Mouse (Mus musculus) megakaryocyte, adult 5-6 weeks (primary cell): ENCODE data around the gene Cog8. TPM values are rescaled to one million over a fixed set of nuclear protein-coding genes. Genes with fewer than 3 reads are reported as not detected.
A peak's percentile ranks its signal among the peaks of the same experiment; 100 is the strongest.

Source experiments
- ATAC-seq: 2 replicates; pipeline ENCODE4 v1.8.0; 2016; ENCODE audit warnings: mild to moderate bottlenecking, inconsistent platforms; ENCODE audit not compliant: poor library complexity, severe bottlenecking
- total RNA-seq, 2 experiments: library from RNA; stranded (forward) in 1 of 2; stranded (reverse) in 1 of 2; fragments of 153-499, 151-499 nt in 1 of 2; fragments of 221-1000, 200-1000 nt in 1 of 2; gene quantifications; 2 replicates each; pipeline versions ENCODE4 v1.2.3 to v1.2.4; 2015 to 2017

Gene Cog8
- 14.7 and 16.8 TPM in 2 replicates for total RNA-seq (2015)
- total RNA-seq (2017), result 17.7 and 24.3 TPM in 2 replicates

DNA sequence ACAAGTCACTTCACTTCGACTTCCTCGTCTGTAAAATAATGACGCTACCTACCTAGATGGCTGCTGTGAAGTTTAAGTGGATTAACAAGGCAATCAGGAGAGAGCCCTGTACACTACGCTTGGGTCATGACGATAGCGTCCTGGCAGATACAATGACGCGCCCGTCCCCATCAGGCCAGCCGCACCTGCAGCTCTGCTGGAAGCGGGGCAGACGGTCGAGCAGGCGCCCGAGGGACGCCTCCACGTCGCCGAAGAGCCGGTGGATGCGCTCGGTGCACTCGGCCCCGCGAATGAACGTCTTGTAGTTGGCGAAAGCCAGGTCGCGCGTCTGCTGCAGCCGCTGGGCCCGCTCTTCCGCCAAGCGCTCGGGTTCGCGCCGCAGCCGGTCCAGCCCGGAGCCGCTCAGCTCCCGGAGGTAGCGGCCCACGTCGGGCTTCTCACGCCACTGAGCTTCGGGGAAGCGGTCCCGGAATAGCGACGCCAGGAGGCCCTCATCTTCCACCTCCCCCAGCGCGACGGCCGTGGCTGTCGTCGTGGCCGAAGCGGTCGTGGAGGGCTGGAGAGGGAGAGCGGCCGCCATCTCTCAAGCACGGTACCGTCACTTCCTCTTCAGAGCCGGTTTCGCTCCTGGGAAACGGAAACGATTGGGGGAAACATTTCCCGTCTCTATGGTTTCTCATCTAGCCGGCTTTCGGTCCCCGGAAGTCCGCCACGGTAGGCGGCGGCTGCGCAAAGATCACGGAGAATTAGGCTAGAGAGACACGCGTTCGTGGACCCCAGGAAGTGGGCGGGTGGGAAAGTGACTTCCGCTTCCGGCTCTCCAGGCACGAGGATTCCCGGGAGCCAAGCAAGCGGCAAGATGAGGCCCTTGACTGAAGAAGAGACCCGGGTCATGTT, at the start of gene Cog8, which contains the start of gene Nip7:
Cog8 (minus strand) TSS at position 614 of the 897 bp plus-strand sequence.
Nip7 (plus strand) TSS at position 802 of the 897 bp plus-strand sequence.
- peak; percentile 95 for ATAC-seq

DNA sequence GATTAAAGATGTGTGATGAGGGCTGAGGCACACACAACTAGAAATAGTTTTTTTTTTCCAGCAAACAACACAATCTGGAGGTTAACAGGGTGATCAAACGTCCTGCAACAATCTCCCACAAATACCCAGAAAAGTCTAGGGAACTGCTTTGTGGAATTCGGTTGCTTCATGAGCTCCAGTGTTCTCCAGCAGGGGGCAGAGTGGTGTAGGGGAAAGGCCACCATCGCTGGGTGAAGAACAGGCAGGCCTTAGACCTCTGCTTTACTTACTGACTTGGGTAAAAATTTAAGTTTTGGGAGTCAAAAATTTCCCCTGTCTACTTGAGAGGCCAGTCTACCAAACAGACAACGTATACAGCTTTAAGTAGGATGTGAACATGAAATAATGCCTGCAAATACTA, 48.1 kb upstream of the Cog8 start:
- peak; percentile 86 for ATAC-seq

DNA sequence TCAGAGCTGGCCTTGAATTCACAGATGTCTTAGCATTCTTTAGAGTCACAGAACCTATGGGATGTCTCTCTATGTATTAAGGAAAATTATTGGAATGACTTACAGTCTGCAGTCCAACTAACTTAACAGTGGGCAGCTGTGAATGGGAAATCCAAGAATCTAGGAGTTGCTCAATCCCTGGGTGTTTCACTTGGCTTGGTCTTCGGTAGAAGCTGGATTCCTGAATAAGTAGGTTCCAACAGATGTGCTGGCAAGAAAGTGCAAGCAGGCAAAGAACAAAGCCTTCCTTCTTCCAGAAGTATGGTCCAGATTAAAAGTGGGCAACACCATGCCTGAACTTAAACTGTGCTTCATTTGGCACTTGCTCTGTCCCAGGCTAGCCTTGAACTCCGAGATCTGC, 44.1 kb upstream of the Cog8 start:
- ATAC-seq, result no peak

DNA sequence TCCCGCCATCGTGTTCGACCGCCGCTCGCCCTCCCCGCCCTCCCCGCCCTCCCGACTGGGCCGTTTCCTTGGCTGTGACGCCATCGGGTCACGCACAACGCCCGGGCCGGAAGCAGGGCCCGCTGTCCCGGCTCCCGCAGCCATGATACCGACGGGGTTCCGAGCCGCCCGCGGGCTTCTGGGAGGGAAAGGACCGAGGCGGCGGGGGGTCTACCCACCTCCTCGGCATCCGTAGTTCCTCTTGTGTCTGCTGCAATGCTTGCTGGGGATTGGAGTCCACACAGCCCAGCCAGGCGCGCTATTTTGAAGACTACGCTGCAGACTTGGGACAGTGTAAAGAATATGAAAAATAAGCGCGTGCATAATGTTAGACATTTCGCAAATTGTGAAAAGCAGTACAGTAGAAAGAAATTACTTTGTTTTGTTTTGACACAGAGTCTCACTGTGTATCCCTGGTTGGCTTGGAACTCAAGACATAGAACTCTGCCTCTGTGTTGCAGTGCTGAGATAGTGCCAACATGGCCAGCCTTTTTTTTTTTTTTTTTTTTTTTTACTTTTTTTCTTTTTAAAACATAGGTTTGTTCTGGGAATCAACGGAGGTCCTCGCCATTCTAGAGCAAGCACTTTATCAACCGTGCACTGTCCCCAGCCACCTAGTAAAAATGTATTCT, 40.0 kb upstream of the Cog8 start, which contains the start of gene Terf2:
Terf2 (minus strand) TSS at position 182 of the 671 bp plus-strand sequence.
- peak; percentile 96 for ATAC-seq

DNA sequence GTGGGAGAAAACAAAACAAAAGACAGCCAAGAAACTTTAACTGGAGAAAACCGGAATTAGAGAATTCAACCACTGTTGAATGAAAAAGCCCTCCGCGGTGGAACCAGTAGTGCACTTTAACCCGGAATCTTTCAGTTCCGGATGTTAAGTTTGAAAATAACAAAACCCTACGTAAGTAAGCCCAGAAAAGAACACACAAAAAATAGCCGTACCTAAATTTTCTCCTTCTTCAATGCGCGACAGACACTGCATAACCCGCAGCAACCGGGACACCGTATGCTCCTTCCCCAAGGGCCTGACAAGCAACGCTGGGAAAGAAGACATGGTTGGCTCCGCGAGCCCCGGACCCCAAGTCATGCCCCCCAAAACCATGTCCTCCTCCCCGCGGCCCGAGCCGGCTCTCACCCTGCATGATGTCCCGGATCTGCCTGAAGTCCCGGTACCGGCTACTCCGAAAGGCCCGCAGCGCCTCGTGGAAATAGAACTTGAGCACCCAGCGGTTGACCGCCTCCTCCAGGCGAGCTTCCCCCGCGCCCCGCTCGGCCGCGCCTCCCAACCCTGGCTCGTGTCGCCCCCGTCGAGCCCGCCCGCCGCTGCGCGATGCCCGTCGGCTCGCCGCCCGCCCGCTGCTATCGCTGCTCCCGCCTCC, 39.4 kb upstream of the Cog8 start:
- ATAC-seq, result peak; percentile 10

DNA sequence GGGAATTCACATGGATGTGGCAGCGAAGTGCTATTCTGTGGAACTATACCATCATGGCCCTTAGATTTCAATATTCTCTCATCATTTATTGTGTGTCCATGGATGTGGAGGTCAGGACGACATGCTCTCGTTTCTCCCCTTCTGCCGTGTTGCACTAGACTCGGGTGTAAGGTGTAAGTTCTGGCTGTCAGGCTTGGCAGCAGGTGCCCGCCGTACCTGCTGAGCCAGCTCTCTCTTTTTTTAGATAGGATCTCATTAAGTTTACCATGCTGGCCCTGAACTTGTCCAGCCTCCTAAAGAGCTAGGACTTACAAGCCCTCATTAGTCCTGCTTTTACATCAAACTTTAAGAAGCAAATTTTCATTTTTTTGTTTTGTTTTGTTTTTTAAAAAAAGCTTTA, 34.0 kb upstream of the Cog8 start:
- ATAC-seq, result no peak

DNA sequence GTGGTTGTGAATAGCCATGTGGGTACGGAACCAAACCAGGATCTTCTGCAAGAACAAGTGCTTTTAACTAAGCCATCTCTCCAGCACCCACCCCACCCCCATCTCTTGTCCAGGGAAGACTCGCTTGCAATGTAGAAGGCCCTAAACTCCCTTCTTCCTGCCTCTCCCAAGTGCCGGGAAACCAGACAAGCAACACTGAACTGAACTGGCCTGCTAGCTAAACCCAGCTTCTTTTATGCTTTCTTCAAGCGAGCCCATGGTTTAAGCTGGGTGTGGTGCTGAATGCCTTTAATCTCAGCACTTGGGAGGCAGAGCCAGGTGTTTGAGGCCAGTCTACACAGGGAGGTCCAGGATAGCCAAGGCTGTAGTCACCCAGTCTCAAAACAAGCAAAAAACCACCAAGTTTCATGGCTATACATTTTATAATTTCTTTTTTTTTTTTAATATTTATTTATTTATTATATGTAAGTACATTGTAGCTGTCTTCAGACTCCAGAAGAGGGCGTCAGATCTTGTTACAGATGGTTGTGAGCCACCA, 32.1 kb upstream of the Cog8 start:
- ATAC-seq, result no peak

DNA sequence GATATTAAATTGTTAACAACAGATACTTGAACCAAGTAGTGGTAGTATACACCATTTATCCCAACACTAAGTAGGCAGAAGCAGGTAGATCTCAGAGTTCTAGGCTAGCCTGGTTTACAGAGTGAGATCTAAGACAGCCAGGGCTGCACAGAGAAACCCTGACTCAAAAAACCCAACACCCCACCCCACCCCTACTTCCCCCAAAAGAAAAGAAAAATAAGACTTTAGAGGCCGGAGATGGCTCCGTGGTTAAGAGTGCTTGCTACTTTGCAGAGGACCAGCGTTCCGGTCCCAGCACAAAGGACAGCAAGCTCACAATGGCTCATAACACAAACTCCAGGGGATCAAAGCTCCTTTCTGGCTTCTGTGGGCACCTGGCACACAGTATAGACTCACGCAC, 29.5 kb upstream of the Cog8 start:
- no peak for ATAC-seq

DNA sequence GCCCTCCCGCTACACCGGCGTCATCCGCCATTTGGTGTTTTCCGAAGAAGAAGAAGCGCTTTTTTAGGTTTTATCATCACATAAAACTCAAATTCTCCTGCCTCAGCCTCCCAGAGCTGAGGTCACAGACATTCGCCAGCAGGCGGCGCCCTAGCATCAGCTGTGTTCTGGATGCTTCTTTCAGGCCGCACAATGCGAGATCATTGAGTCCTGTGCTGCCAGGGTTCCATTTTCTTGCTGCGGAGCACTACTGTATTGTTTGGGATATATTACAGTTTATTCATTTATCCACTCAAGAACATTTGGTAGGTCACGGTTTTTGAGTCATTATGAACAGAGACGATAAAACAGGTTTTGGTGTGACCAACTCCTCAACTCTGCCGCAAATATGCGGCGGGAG, 28.9 kb upstream of the Cog8 start:
- no peak for ATAC-seq

DNA sequence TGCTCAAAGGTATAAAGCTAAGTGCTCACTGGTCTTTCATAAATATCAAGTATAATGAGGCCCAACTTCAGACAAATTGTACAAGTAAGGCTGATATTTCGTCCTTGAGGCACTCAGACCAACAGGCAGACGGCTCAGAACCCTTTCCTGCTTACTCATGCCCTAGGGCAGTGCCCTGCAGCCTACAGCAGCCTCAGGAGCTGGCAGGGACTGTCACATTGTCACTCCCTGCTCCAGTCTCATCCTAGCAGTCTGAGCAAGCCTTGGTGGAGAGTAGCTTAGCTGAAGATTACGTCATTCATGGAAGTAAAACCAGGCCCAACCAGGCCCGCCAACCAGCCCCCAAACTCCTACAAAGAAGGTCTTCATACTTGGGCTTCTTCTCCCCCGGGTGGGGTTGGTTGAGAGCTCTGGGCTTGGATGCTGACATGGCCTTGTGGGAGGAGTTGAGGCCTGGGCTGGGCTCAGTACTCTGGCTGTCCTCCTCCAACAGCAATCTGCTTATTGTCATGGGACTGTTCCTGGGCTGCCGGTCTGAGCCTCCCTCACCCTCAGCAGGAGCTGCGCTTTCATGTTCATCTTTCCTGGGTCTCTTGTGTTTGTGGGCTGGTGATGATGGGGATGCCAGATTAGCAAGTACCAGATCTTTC, 19.9 kb upstream of the Cog8 start:
- no peak for ATAC-seq

DNA sequence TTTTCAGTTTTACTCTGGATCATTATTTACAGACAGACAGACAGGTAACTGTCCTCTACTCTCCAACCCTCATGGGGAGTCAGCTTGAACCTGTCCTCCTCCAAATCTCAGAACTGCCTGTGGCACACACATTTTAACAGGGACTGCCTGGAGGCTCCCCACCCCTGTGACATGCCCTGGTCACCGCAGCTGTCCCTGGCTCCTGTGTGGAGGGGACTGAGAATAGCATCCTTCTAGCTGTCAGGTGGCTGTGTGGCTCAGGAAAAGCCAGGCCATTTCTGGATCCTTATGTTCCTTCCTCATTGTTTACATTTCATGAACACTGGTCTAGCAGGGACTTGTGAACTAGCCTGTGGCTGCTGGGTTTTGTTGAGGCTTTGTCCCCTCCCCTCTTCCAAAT, 17.6 kb upstream of the Cog8 start:
- ATAC-seq, result no peak

DNA sequence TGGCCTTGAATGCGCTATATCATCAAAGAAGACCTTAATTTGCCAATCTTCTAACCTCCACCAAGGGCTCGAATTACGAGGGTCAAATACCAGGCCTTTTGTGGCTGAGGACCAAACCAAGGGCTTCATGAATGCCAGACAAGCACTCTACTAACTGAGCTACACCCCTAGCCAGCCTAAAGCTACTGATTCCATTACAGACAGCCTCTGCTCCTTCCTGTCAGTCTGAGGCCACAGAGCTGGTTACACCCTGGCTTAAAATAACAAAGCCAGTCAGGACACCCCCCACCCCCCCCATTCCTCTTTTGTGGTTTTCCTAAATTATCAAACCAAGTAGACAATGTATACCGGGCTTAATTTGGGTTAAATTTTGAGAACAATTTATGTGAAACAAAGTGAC, 17.2 kb upstream of the Cog8 start:
- no peak for ATAC-seq

DNA sequence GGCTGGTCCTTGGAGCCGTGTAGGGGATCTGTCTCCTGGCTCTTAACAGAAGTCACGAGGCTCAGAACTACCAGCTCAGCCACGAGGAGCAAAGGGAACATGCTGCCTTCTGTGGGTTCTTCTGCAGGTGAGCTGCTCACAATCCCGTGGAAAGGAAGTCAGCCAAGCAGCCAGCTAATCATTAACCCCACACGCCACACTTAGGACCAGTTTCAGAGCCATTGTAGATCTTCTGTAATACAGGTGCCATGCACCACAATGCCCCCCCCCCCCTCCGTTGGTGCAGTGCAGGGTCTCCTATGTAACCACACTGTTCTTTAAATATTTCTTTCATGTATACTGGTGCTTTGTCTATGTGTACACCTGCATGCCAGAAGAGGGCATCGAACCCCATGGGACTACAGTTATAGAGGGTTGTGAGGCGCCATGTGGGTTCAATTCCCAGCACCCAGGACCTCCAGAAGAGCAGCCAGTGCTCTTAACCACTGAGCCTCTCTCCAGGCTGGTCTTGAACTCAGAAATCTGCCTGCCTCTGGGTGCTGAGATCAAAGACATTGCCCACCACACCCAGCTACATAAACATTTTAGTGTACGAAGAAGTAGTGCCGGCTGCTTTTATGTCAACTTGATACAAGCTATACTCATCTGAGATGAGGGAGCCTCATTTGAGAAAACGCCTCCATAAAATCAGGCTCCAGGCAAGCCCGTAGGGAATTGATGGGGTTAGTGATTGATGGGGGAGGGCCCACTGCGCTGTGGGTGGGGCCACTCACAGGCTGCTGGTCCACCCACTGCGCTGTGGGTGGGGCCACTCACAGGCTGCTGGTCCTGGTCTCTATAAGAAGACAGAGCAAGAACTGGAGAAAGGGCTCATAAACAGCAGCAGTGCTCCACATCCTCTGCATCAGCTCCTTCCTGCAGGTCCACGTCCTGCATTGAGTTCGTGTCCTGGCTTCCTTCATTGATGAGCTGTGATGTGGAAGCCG, 9.3 kb upstream of the Cog8 start, which contains the start of gene Tmed6:
Tmed6 (minus strand) TSS at position 134 of the 986 bp plus-strand sequence.
- no peak for ATAC-seq

DNA sequence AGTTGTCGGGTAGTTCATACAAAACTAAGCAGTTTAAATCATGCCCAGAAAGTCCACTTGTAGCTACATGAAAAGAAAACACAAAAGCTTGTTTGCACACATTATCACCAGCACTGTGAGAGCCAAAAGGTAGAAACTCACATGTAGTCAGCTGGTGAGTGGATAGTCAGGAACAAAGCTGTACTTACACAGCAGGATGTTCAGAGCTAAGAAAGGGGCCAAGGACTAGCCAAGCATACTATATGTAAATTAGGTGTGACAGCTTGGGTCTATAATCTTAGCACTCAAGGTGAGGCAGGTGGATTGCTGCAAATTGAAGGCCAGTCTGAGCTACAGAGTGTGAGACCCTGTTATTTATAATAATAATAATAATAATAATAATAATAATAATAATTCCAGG, 6.1 kb upstream of the Cog8 start:
- no peak for ATAC-seq

DNA sequence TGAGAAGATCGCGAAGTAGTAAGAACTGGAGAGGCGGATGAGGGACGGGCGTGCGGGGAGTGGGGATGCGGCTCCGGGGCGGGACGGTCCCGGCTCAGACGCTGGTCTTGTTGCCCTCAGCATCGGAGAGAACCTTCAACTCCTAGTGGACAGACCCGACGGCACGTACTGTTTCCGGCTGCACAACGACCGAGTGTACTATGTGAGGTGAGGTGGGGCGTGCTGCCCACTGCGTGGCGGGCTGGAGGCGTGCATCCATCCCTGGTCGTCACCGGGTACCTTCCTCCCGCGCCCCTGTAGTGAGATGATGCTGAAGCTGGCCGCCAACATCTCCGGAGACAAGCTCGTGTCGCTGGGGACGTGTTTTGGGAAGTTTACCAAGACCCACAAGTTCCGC, 482 bp upstream of the Cog8 start:
- no peak; the same call in none of the 2 replicates for ATAC-seq

DNA sequence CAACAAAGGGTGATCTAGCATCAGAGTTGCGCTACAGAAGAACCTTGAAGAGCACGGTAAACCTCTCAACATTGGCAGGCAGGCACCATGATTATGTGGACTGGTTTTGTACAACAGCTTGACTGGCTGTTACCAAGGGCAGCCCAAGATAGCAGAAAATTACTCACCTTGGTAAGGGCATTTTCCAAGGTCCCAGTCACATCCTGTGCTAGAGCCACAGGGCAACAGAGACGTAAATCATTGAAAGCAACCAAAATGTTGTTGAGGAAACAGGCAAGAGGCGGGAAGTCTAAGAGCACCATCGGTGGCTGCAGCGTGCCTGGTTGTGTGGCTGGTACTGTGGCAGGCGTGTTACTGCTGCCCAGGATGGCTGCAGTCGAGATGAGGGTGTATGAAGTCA, 4.4 kb downstream of the Cog8 start:
- ATAC-seq, result no peak

DNA sequence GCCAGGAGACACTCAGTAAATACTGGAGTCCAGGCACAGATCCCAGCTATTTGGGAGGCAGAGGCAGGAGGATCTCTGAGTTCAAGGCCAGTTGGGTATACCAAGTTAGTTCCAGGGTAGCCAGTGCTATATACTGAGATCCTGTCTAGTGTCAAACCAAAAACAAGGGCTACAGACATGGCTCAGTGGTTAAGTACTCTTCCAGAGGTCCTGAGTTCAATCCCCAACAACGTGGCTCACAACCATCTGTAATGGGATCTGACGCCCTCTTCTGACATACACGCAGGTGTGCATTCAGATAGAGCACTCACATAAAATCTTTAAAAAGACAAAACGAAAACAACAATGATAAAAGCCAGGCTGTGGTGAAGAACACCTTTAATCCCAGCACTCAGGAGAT, 7.0 kb downstream of the Cog8 start:
- no peak for ATAC-seq

DNA sequence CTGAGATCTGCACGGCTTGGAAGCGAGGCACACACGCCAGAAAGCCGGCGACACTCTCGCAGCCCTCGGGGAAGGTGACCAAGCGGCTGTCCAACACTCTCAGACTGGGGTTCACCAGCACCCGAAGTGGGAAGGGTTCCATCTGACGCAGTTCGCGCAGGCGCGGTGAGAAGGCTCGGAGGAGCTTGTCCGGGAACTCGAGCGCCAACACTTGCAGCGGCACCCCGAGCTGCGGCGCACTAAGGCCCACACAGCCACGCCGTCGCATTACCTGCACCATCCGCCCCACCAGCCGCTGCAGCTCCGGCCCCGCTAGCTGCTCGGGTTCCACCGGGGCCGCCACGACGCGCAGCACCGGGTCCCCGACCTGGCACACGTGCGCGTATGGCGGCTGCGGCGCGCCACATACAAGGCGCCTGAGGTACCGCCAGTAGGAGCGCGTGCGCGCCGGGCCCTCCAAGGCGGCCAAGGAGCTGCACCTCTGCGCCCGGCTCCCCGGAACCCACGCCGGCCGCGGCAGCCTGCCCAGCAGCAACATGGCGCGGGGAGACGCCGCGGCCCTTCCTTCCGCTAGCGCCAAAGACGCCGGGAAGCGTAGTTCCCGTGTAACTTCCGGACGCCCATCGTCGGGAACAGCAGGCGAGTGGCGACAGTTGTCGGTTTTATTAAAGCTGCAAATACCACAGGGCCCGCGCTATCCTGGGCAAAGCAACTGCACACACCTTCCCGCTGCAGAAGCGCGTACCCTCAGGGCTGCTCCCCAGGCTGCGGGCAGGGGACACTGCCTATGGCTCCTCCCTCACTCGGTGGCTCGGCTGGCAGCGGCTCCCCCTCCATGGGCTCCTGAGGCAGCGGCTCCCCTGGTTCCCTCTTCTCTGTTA, 8.2 kb downstream of the Cog8 start, which contains the start of gene Pdf:
Pdf (minus strand) TSS at position 554 of the 881 bp plus-strand sequence.
- ATAC-seq, result peak; percentile 86
